Mouse (Mus musculus) forebrain, embryonic 14.5 days (tissue): Measurements from ENCODE around the gene Abraxas2. TPM values are rescaled to one million over a fixed set of nuclear protein-coding genes. Genes with fewer than 3 reads are reported as not detected.

ENCODE experiments used
- ATAC-seq: fragments of 200-750 bp; cut with Nextera tagmentation; 2 replicates; pipeline ENCODE4 v1.8.0; 2017; ENCODE audit warnings: mild to moderate bottlenecking, moderate library complexity
- DNase-seq: peaks from one replicate; pipeline ENCODE4 v3.0.0-alpha.2; 2015; ENCODE audit warnings: low spot score
- H3K27ac ChIP-seq: fragments of 300-500 bp; sonication (generic); 2 replicates; pipeline ENCODE4 v1.5.1; 2014; ENCODE audit warnings: low read depth, mild to moderate bottlenecking, control low read depth, low read length, moderate library complexity
- H3K27me3 ChIP-seq: fragments of 300-500 bp; sonication (generic); replicated peaks from 2 replicates; pipeline ENCODE4 v1.6.1; 2014; ENCODE audit warnings: low read length, control low read depth, mixed read lengths; ENCODE audit not compliant: control insufficient read depth, insufficient read depth
- H3K36me3 ChIP-seq: fragments of 300-500 bp; sonication (generic); 2 replicates; pipeline ENCODE4 v1.6.1; 2014; ENCODE audit warnings: low read length, control low read depth; ENCODE audit not compliant: control insufficient read depth, insufficient read depth
- H3K4me1 ChIP-seq: fragments of 300-500 bp; sonication (generic); 2 replicates; pipeline ENCODE4 v1.6.1; 2014; ENCODE audit warnings: antibody characterized with exemption, low read length, control low read depth; ENCODE audit not compliant: control insufficient read depth, insufficient read depth
- H3K4me2 ChIP-seq: fragments of 300-500 bp; sonication (generic); 2 replicates; pipeline ENCODE4 v1.6.1; 2014; ENCODE audit warnings: mild to moderate bottlenecking, control low read depth, low read length
- H3K4me3 ChIP-seq: fragments of 300-500 bp; sonication (generic); 2 replicates; pipeline ENCODE4 v1.5.1; 2014; ENCODE audit warnings: low read depth, low read length, control low read depth
- H3K9ac ChIP-seq: fragments of 300-500 bp; sonication (generic); 2 replicates; pipeline ENCODE4 v1.6.1; 2014; ENCODE audit warnings: mild to moderate bottlenecking, low read length, control low read depth, moderate library complexity
- H3K9me3 ChIP-seq: fragments of 300-500 bp; sonication (generic); replicated peaks from 2 replicates; pipeline ENCODE4 v1.6.1; 2016; ENCODE audit warnings: low read length, control low read depth, mixed read lengths; ENCODE audit not compliant: control insufficient read depth
- WGBS: fragments of 180-500 bp; shearing (Covaris S2); extraction: QIAGEN DNeasy Blood & Tissue Kit; methylation state at CpG from one replicate; pipeline ENCODE4 v1.1.7; 2014; 5-methylcytosine and 5-hydroxymethylcytosine counted together
- polyA plus RNA-seq: library from polyadenylated mRNA; unstranded; fragments of >200 nt; fragmentation: Nextera tagmentation; extraction: Ambion mirVana; gene quantifications from 2 replicates; pipeline ENCODE4 v1.2.1, GENCODE M21; 2014

Abraxas2 gene
- polyA plus RNA-seq, 1 experiment from 2014 or later, result 35.9 TPM

- H3K9me3 ChIP-seq, result no peaks in the 10 kb centered on the region
- no peak overlapping the region for H3K4me3 ChIP-seq
- ATAC-seq (no peak), DNase-seq (no peak)
- no peak overlapping the region for H3K9ac ChIP-seq
- no peaks in the 10 kb centered on the region for H3K27me3 ChIP-seq
- no peak overlapping the region for H3K27ac ChIP-seq
- 93% methylated on average over 1 of the region's 1 CpGs for WGBS
- peaks cover 28% of the 10 kb centered on the region for H3K36me3 ChIP-seq
- H3K4me2 ChIP-seq, result no peak overlapping the region
- H3K4me1 ChIP-seq, result no peaks in the 10 kb centered on the region
These were observed 16.6 kb upstream of the Abraxas2 start for GRCm38 (mm10) chr7:132842455-132842854.

GRCm38 (mm10) chr7:132843152-132843551 is 15.9 kb upstream of the Abraxas2 start:
- WGBS, result 95% methylated on average over 3 of the region's 3 CpGs
- ATAC-seq, result no peak

GRCm38 (mm10) chr7:132852173-132852844 is 6.7 kb upstream of the Abraxas2 start, which contains the start of gene Eef1akmt2:
Eef1akmt2 (minus strand) TSS chr7:132852673.
- under 1% methylated on average over 37 of the region's 37 CpGs for WGBS
- H3K4me3 ChIP-seq, result peak within 1 kb of the TSS; percentile 75
- H3K36me3 ChIP-seq, result peaks cover 28% of the 10 kb centered on the region
- DNase-seq (peak; percentile 94), ATAC-seq (peak; percentile 96)
- H3K9ac ChIP-seq, result peak within 1 kb of the TSS; percentile 93
- H3K27ac ChIP-seq, result peak within 1 kb of the TSS; percentile 98
- H3K9me3 ChIP-seq, result no peaks in the 10 kb centered on the region
- H3K4me2 ChIP-seq, result peak within 1 kb of the TSS; percentile 66
- no peaks in the 10 kb centered on the region for H3K27me3 ChIP-seq
- H3K4me1 ChIP-seq, result peaks cover 8% of the 10 kb centered on the region

More at GRCm38 (mm10) chr7:132843152-132843551, 15.9 kb upstream of the Abraxas2 start:
- no peaks in the 10 kb centered on the region for H3K4me1 ChIP-seq
- no peak overlapping the region for H3K4me3 ChIP-seq
- H3K9ac ChIP-seq, result no peak overlapping the region
- H3K27ac ChIP-seq, result no peak overlapping the region
- no peaks in the 10 kb centered on the region for H3K9me3 ChIP-seq
- DNase-seq, result no peak
- no peaks in the 10 kb centered on the region for H3K27me3 ChIP-seq
- H3K4me2 ChIP-seq, result no peak overlapping the region
- peaks cover 35% of the 10 kb centered on the region for H3K36me3 ChIP-seq

GRCm38 (mm10) chr7:132853361-132853760 is 5.7 kb upstream of the Abraxas2 start:
- DNase-seq (no peak), ATAC-seq (no peak)
- Histone ChIP-seq H3K27ac (no peak overlapping the region), H3K36me3 (peaks cover 18% of the 10 kb centered on the region), H3K9ac (no peak overlapping the region), H3K4me2 (no peak overlapping the region), H3K4me3 (no peak overlapping the region), H3K27me3 (no peaks in the 10 kb centered on the region), H3K4me1 (peaks cover 8% of the 10 kb centered on the region), H3K9me3 (no peaks in the 10 kb centered on the region)
- 79% methylated on average over 6 of the region's 6 CpGs for WGBS

- Histone ChIP-seq H3K36me3 (peaks cover 12% of the 10 kb centered on the region), H3K4me1 (peaks cover 8% of the 10 kb centered on the region), H3K9me3 (no peaks in the 10 kb centered on the region), H3K4me2 (no peak overlapping the region), H3K27ac (no peak overlapping the region), H3K4me3 (no peak overlapping the region), H3K9ac (no peak overlapping the region), H3K27me3 (no peaks in the 10 kb centered on the region)
- 67% methylated on average over 4 of the region's 4 CpGs for WGBS
- DNase-seq (no peak), ATAC-seq (no peak)
These were observed 5.1 kb upstream of the Abraxas2 start for GRCm38 (mm10) chr7:132853946-132854345.

GRCm38 (mm10) chr7:132856083-132856482 is 2.9 kb upstream of the Abraxas2 start:
- Histone ChIP-seq H3K27me3 (no peaks in the 10 kb centered on the region), H3K4me1 (peaks cover 13% of the 10 kb centered on the region), H3K9ac (no peak overlapping the region), H3K9me3 (no peaks in the 10 kb centered on the region), H3K4me3 (no peak overlapping the region), H3K27ac (no peak overlapping the region), H3K36me3 (no peaks in the 10 kb centered on the region), H3K4me2 (no peak overlapping the region)
- DNase-seq, result no peak
- no peak for ATAC-seq
- 73% methylated on average over 1 of the region's 1 CpGs for WGBS

GRCm38 (mm10) chr7:132858043-132858608 is 899 bp upstream of the Abraxas2 start:
- Histone ChIP-seq H3K27me3 (no peaks in the 10 kb centered on the region), H3K4me3 (no peak overlapping the region), H3K9ac (no peak overlapping the region), H3K27ac (no peak overlapping the region), H3K4me1 (peaks cover 8% of the 10 kb centered on the region), H3K36me3 (no peaks in the 10 kb centered on the region), H3K4me2 (no peak overlapping the region), H3K9me3 (no peaks in the 10 kb centered on the region)
- ATAC-seq, result no peak
- WGBS, result 72% methylated on average over 5 of the region's 5 CpGs
- DNase-seq, result no peak

GRCm38 (mm10) chr7:132866316-132866715 is 7.3 kb downstream of the Abraxas2 start:
- no peak for ATAC-seq
- no peak overlapping the region for H3K4me2 ChIP-seq
- 96% methylated on average over 9 of the region's 9 CpGs for WGBS
- H3K36me3 ChIP-seq, result peaks cover 48% of the 10 kb centered on the region
- no peaks in the 10 kb centered on the region for H3K27me3 ChIP-seq
- no peak overlapping the region for H3K27ac ChIP-seq
- H3K4me3 ChIP-seq, result no peak overlapping the region
- H3K9ac ChIP-seq, result no peak overlapping the region
- H3K4me1 ChIP-seq, result no peaks in the 10 kb centered on the region
- H3K9me3 ChIP-seq, result no peaks in the 10 kb centered on the region
- no peak for DNase-seq

GRCm38 (mm10) chr7:132873043-132873442 is 14.0 kb downstream of the Abraxas2 start:
- Histone ChIP-seq H3K27ac (no peak overlapping the region), H3K9me3 (no peaks in the 10 kb centered on the region), H3K4me1 (no peaks in the 10 kb centered on the region), H3K4me2 (no peak overlapping the region), H3K4me3 (no peak overlapping the region), H3K27me3 (no peaks in the 10 kb centered on the region), H3K36me3 (peaks cover 87% of the 10 kb centered on the region), H3K9ac (no peak overlapping the region)
- no peak for ATAC-seq
- 97% methylated on average over 2 of the region's 2 CpGs for WGBS
- no peak for DNase-seq
